Mouse (Mus musculus) kidney, adult 2 months (tissue): ENCODE measurements around the gene Ccz1.

ENCODE experiments used
- CTCF ChIP-seq: fragments of 200-500 bp; conservative IDR thresholded peaks from 2 replicates; pipeline ENCODE4 v1.5.1; 2011; ENCODE audit warnings: low read depth, mild to moderate bottlenecking, control low read depth, low read length, moderate library complexity, mixed read lengths; ENCODE audit not compliant: insufficient read depth, insufficient read length
- POLR2A ChIP-seq: fragments of 200-500 bp; IDR thresholded peaks from one replicate; pipeline ENCODE4 v1.6.1; 2011; ENCODE audit warnings: low read depth, low read length, control low read depth

GRCm38 (mm10) chr5:143989046-143989445 lies 25.6 kb downstream of the Ccz1 start:
- TF ChIP-seq CTCF = no peak
- no peak for TF ChIP-seq POLR2A
